Mouse (Mus musculus): ENCODE results near the gene Dtx4.

- TF ChIP-seq CTCF (conservative IDR thresholded peaks at IDR 0.05 in 1 of 2, IDR thresholded peaks at IDR 0.05 in 1 of 2; ENCODE audit: low read depth in 2 of 2, low read length in 2 of 2): no peak
- no peak for TF ChIP-seq JUND (conservative IDR thresholded peaks at IDR 0.05; ENCODE audit: low read depth, low read length)
- no peak for TF ChIP-seq EP300 (IDR thresholded peaks at IDR 0.05; ENCODE audit: low read length)
- no peak for TF ChIP-seq TCF12 (IDR thresholded peaks at IDR 0.05; ENCODE audit: low read depth, low read length)
Measured at GRCm38 (mm10) chr19:12462851-12463721, 38.2 kb downstream of the Dtx4 start.

All from CH12.LX (cell line).